Mouse (Mus musculus) forebrain, embryonic 16.5 days (tissue): Measurements from ENCODE around the gene Wdr35. TPM values are rescaled to one million over a fixed set of nuclear protein-coding genes. Genes with fewer than 3 reads are reported as not detected.
A peak's percentile ranks its signal among the peaks of the same experiment; 100 is the strongest.

Experiments used
- ATAC-seq: fragments of 200-750 bp; cut with Nextera tagmentation; 2 replicates; pipeline ENCODE4 v1.8.0; 2017; ENCODE audit warnings: mild to moderate bottlenecking, moderate library complexity
- H3K27ac ChIP-seq: fragments of 300-500 bp; sonication (generic); 2 replicates; pipeline ENCODE4 v1.5.1; 2014; ENCODE audit warnings: low read length, control low read depth
- H3K27me3 ChIP-seq: fragments of 300-500 bp; sonication (generic); replicated peaks from 2 replicates; pipeline ENCODE4 v1.6.1; 2014; ENCODE audit warnings: low read length; ENCODE audit not compliant: control insufficient read depth, insufficient read depth
- H3K36me3 ChIP-seq: fragments of 300-500 bp; sonication (generic); 2 replicates; pipeline ENCODE4 v1.6.1; 2014; ENCODE audit not compliant: control insufficient read depth, insufficient read depth
- H3K4me1 ChIP-seq: fragments of 300-500 bp; sonication (generic); replicated peaks from 2 replicates; pipeline ENCODE4 v1.6.1; 2014; ENCODE audit warnings: low read length; ENCODE audit not compliant: control insufficient read depth, insufficient read depth
- H3K4me2 ChIP-seq: fragments of 300-500 bp; sonication (generic); 2 replicates; pipeline ENCODE4 v1.6.1; 2014; ENCODE audit warnings: mild to moderate bottlenecking, low read length, control low read depth
- H3K4me3 ChIP-seq: fragments of 300-500 bp; sonication (generic); replicated peaks from 2 replicates; pipeline ENCODE4 v1.5.1; 2014; ENCODE audit warnings: mild to moderate bottlenecking, low read length, control low read depth
- H3K9ac ChIP-seq: fragments of 300-500 bp; sonication (generic); replicated peaks from 2 replicates; pipeline ENCODE4 v1.6.1; 2014; ENCODE audit warnings: low read depth, low read length, control low read depth
- H3K9me3 ChIP-seq: fragments of 300-500 bp; sonication (generic); 2 replicates; pipeline ENCODE4 v1.6.1; 2016; ENCODE audit warnings: low read length; ENCODE audit not compliant: control insufficient read depth
- WGBS: fragments of 180-500 bp; shearing (Covaris S2); extraction: QIAGEN DNeasy Blood & Tissue Kit; methylation state at CpG from one replicate; pipeline ENCODE4 v1.1.7; 2014; 5-methylcytosine and 5-hydroxymethylcytosine counted together
- polyA plus RNA-seq: library from polyadenylated mRNA; unstranded; fragments of >200 nt; fragmentation: Nextera tagmentation; extraction: Ambion mirVana; gene quantifications from 2 replicates; pipeline ENCODE4 v1.2.1, GENCODE M21; 2015

Wdr35 gene
- polyA plus RNA-seq, 1 experiment from 2014 or later: 25.5 TPM

- no peak for ATAC-seq
- Histone ChIP-seq H3K4me2 (no peak overlapping the region), H3K4me3 (no peak overlapping the region), H3K36me3 (peaks cover 14% of the 10 kb centered on the region), H3K27me3 (no peaks in the 10 kb centered on the region), H3K9ac (no peak overlapping the region), H3K9me3 (no peaks in the 10 kb centered on the region), H3K27ac (no peak overlapping the region), H3K4me1 (no peaks in the 10 kb centered on the region)
- 67% methylated on average over 4 of the region's 4 CpGs for WGBS
Measured at GRCm38 (mm10) chr12:8941699-8942392, 31.8 kb upstream of the Wdr35 start.

GRCm38 (mm10) chr12:8947163-8947562 lies 26.5 kb upstream of the Wdr35 start:
- Histone ChIP-seq H3K4me2 (no peak overlapping the region), H3K4me3 (no peak overlapping the region; the same call in 1 of the 2 replicates), H3K27me3 (no peaks in the 10 kb centered on the region), H3K9ac (no peak overlapping the region), H3K9me3 (no peaks in the 10 kb centered on the region), H3K36me3 (no peaks in the 10 kb centered on the region), H3K27ac (no peak overlapping the region), H3K4me1 (peaks cover 8% of the 10 kb centered on the region)
- no peak for ATAC-seq
- WGBS: 66% methylated on average over 9 of the region's 9 CpGs

- H3K27me3 ChIP-seq: no peaks in the 10 kb centered on the region
Measured at GRCm38 (mm10) chr12:8947714-8948464, 25.8 kb upstream of the Wdr35 start, which contains the start of gene Matn3. Gene Matn3, plus strand, starts transcription at chr12:8947929.

GRCm38 (mm10) chr12:8953136-8953535 lies 20.6 kb upstream of the Wdr35 start:
- Histone ChIP-seq H3K4me1 (peaks cover 1% of the 10 kb centered on the region), H3K9ac (no peak overlapping the region), H3K4me2 (no peak overlapping the region), H3K4me3 (no peak overlapping the region), H3K9me3 (no peaks in the 10 kb centered on the region), H3K27ac (no peak overlapping the region), H3K27me3 (no peaks in the 10 kb centered on the region), H3K36me3 (no peaks in the 10 kb centered on the region)
- WGBS: 42% methylated on average over 10 of the region's 10 CpGs
- no peak for ATAC-seq

More at GRCm38 (mm10) chr12:8947714-8948464, 25.8 kb upstream of the Wdr35 start, which contains the start of gene Matn3:
- Histone ChIP-seq H3K4me3 (peak within 1 kb of the TSS; percentile 41), H3K4me1 (peaks cover 8% of the 10 kb centered on the region), H3K36me3 (no peaks in the 10 kb centered on the region), H3K4me2 (peak within 1 kb of the TSS; percentile 75), H3K9ac (peak within 1 kb of the TSS; percentile 51), H3K9me3 (no peaks in the 10 kb centered on the region), H3K27ac (no peak within 1 kb of the TSS)
- under 1% methylated on average over 42 of the region's 42 CpGs for WGBS
- peak; percentile 68 for ATAC-seq

GRCm38 (mm10) chr12:8954161-8954561 lies 19.5 kb upstream of the Wdr35 start:
- Histone ChIP-seq H3K4me1 (no peaks in the 10 kb centered on the region), H3K9me3 (no peaks in the 10 kb centered on the region), H3K27ac (no peak overlapping the region), H3K36me3 (no peaks in the 10 kb centered on the region), H3K9ac (no peak overlapping the region), H3K4me2 (no peak overlapping the region), H3K27me3 (no peaks in the 10 kb centered on the region), H3K4me3 (no peak overlapping the region)
- no peak for ATAC-seq
- WGBS: 40% methylated on average over 9 of the region's 9 CpGs

GRCm38 (mm10) chr12:8961607-8962316 lies 11.9 kb upstream of the Wdr35 start:
- no peak overlapping the region for H3K27ac ChIP-seq
- H3K9ac ChIP-seq: no peak overlapping the region
- ATAC-seq: no peak
- H3K9me3 ChIP-seq: no peaks in the 10 kb centered on the region
- H3K36me3 ChIP-seq: no peaks in the 10 kb centered on the region
- no peaks in the 10 kb centered on the region for H3K4me1 ChIP-seq
- no peak overlapping the region for H3K4me2 ChIP-seq
- 36% methylated on average over 9 of the region's 9 CpGs for WGBS
- H3K27me3 ChIP-seq: no peaks in the 10 kb centered on the region
- H3K4me3 ChIP-seq: no peak overlapping the region

GRCm38 (mm10) chr12:8969828-8970227 lies 3.9 kb upstream of the Wdr35 start:
- Histone ChIP-seq H3K4me3 (no peak overlapping the region), H3K9me3 (no peaks in the 10 kb centered on the region), H3K4me1 (peaks cover 12% of the 10 kb centered on the region), H3K36me3 (no peaks in the 10 kb centered on the region), H3K4me2 (no peak overlapping the region), H3K27ac (no peak overlapping the region), H3K9ac (no peak overlapping the region), H3K27me3 (no peaks in the 10 kb centered on the region)
- no peak for ATAC-seq
- WGBS: 44% methylated on average over 9 of the region's 9 CpGs

- Histone ChIP-seq H3K4me2 (peak overlapping the region; percentile 87; the same call in 1 of the 2 replicates), H3K27me3 (no peaks in the 10 kb centered on the region), H3K4me3 (no peak overlapping the region), H3K27ac (no peak overlapping the region), H3K36me3 (no peaks in the 10 kb centered on the region), H3K9ac (no peak overlapping the region), H3K9me3 (no peaks in the 10 kb centered on the region), H3K4me1 (peaks cover 19% of the 10 kb centered on the region)
- ATAC-seq: no peak
- WGBS: 90% methylated on average over 3 of the region's 3 CpGs
Measured at GRCm38 (mm10) chr12:8975076-8975475, 1.4 kb downstream of the Wdr35 start.

GRCm38 (mm10) chr12:8993231-8993630 lies 19.5 kb downstream of the Wdr35 start:
- H3K27me3 ChIP-seq: no peaks in the 10 kb centered on the region
- no peak overlapping the region for H3K27ac ChIP-seq
- H3K4me1 ChIP-seq: no peaks in the 10 kb centered on the region
- ATAC-seq: no peak
- H3K9ac ChIP-seq: no peak overlapping the region
- H3K4me2 ChIP-seq: no peak overlapping the region
- H3K36me3 ChIP-seq: peaks cover 2% of the 10 kb centered on the region
- no peaks in the 10 kb centered on the region for H3K9me3 ChIP-seq
- WGBS: 63% methylated on average over 8 of the region's 8 CpGs
- H3K4me3 ChIP-seq: no peak overlapping the region
